Mouse (Mus musculus): Measurements from ENCODE around the gene Vegfd. TPM values are rescaled to one million over a fixed set of nuclear protein-coding genes. Genes with fewer than 3 reads are reported as not detected.

Vegfd gene
- polyA plus RNA-seq, 1 experiment from 2014 or later = 19.3 TPM

DNA sequence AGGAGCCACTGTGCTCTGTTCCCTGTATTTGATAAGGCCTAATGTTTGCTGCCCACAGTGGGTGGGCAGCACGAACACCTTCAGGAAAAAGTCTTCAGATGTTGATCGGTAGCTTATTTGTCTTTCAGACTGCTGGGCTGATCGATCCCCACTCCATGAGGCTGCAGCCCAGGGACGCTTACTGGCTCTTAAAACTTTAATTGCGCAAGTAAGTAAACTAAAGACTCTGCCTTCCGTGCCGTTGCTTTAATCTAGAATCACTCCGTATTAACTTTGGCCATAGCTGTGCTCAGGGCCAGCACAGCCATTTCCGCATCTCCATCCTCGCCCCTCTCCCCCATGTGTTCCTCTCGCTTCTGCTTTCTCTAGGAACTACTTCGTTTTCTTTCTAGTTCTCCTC is 72.4 kb downstream of the Vegfd start:
- Histone ChIP-seq H3K36me3 (ENCODE audit: control insufficient read depth, insufficient read depth, low read length) (no peaks in the 10 kb centered on the region), H3K4me1 (ENCODE audit: control insufficient read depth, insufficient read depth, low read length) (no peaks in the 10 kb centered on the region), H3K9me3 (ENCODE audit: control insufficient read depth, low read length) (no peaks in the 10 kb centered on the region), H3K27ac (ENCODE audit: low read depth, low read length) (no peak overlapping the region), H3K9ac (ENCODE audit: low read depth, low read length) (no peak overlapping the region), H3K4me2 (replicated peaks; ENCODE audit: low read depth, low read length) (no peak overlapping the region), H3K4me3 (ENCODE audit: low read length) (no peak overlapping the region), H3K27me3 (ENCODE audit: control insufficient read depth, insufficient read depth, low read length) (0 out of 2 replicates have a peak, but pooled peaks cover 2% of the 10 kb centered on the region)
- no peak for ATAC-seq (ENCODE audit: low FRiP score, low TSS enrichment)
- 89% methylated on average over 12 of the region's 12 CpGs for WGBS

- H3K36me3 ChIP-seq (ENCODE audit: control insufficient read depth, insufficient read depth, low read length) = no peaks in the 10 kb centered on the region
- H3K4me1 ChIP-seq (ENCODE audit: control insufficient read depth, insufficient read depth, low read length) = no peaks in the 10 kb centered on the region
- 0 out of 2 replicates have a peak, but pooled peaks cover 2% of the 10 kb centered on the region for H3K27me3 ChIP-seq (ENCODE audit: control insufficient read depth, insufficient read depth, low read length)
- no peak overlapping the region for H3K4me3 ChIP-seq (ENCODE audit: low read length)
- H3K27ac ChIP-seq (ENCODE audit: low read depth, low read length) = no peak overlapping the region
- no peak overlapping the region for H3K9ac ChIP-seq (ENCODE audit: low read depth, low read length)
- no peak for ATAC-seq (ENCODE audit: low FRiP score, low TSS enrichment)
- WGBS = 67% methylated on average over 10 of the region's 10 CpGs
- no peaks in the 10 kb centered on the region for H3K9me3 ChIP-seq (ENCODE audit: control insufficient read depth, low read length)
- no peak overlapping the region for H3K4me2 ChIP-seq (replicated peaks; ENCODE audit: low read depth, low read length)
These were observed 73.0 kb downstream of the Vegfd start for GRCm38 (mm10) chrX:164446106-164446551.

DNA sequence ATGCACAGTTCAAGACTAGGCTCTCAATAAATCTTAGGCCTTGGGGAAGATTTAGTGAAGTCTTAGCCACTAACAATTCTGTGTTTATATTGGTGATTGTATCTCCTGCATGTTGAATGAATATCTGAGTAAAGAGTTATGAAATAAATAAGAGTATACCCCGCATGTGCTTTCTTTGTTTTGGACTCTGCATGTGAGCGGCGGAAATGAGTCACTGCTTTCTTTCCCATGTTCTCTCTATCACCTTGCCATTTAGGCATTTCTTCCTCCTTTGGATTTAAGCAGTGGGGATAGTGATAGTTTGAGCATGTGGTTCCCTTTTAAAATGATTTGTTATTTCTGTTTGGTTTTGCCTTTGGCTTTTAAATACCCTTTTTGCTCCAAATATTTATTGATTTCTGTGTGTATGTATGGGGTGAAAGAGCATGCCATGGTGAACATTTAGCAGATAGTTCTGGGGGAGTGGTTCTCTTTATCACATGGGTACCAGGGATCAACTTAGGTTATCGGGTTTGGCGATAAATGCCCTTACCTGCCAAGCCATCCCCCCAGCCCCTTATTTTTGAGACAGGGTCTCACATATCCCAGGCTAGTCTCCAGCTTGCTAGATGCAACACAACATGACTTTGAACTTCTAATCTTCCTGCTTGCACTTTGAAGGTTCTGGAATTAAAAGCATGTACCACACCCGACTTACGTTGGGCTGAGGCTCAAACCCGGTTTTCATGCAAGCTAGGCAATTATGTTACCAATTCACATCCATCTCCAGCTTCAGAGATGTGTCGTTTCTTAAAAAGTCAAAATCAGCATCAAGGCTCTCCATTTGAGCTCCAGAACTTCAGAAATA is 73.9 kb downstream of the Vegfd start:
- 87% methylated on average over 9 of the region's 9 CpGs for WGBS
- H3K9ac ChIP-seq (ENCODE audit: low read depth, low read length) = no peak overlapping the region
- no peaks in the 10 kb centered on the region for H3K4me1 ChIP-seq (ENCODE audit: control insufficient read depth, insufficient read depth, low read length)
- H3K4me2 ChIP-seq (replicated peaks; ENCODE audit: low read depth, low read length) = no peak overlapping the region
- no peak for ATAC-seq (ENCODE audit: low FRiP score, low TSS enrichment)
- no peak overlapping the region for H3K27ac ChIP-seq (ENCODE audit: low read depth, low read length)
- no peaks in the 10 kb centered on the region for H3K9me3 ChIP-seq (ENCODE audit: control insufficient read depth, low read length)
- no peak overlapping the region for H3K4me3 ChIP-seq (ENCODE audit: low read length)
- no peaks in the 10 kb centered on the region for H3K27me3 ChIP-seq (ENCODE audit: control insufficient read depth, insufficient read depth, low read length)
- H3K36me3 ChIP-seq (ENCODE audit: control insufficient read depth, insufficient read depth, low read length) = no peaks in the 10 kb centered on the region

GRCm38 (mm10) chrX:164447682-164448071 is 74.5 kb downstream of the Vegfd start:
- H3K27ac ChIP-seq (ENCODE audit: low read depth, low read length) = no peak overlapping the region
- no peaks in the 10 kb centered on the region for H3K27me3 ChIP-seq (ENCODE audit: control insufficient read depth, insufficient read depth, low read length)
- no peak overlapping the region for H3K4me2 ChIP-seq (replicated peaks; ENCODE audit: low read depth, low read length)
- no peaks in the 10 kb centered on the region for H3K9me3 ChIP-seq (ENCODE audit: control insufficient read depth, low read length)
- H3K36me3 ChIP-seq (ENCODE audit: control insufficient read depth, insufficient read depth, low read length) = no peaks in the 10 kb centered on the region
- H3K4me1 ChIP-seq (ENCODE audit: control insufficient read depth, insufficient read depth, low read length) = no peaks in the 10 kb centered on the region
- WGBS = 87% methylated on average over 2 of the region's 2 CpGs
- no peak for ATAC-seq (ENCODE audit: low FRiP score, low TSS enrichment)
- H3K4me3 ChIP-seq (ENCODE audit: low read length) = no peak overlapping the region
- H3K9ac ChIP-seq (ENCODE audit: low read depth, low read length) = no peak overlapping the region

DNA sequence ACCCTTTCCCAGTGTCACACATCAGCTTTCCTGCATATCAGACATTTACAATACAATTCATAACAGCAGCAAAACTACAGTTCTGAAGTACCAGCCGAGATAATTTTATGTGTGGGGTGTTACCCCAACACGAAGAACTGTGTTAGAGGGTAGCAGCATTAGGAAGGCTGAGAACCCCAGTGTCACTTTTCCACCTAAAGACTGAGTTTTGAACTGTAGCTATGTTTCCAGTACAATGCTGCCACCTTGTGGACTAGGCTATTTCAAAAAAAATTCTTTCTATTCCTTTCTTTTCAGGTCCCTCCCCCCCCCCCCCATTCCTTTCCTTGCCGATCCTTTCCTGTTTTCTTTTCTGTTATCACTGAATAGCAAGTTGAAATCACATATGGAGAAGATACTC is 76.0 kb downstream of the Vegfd start:
- 43% methylated on average over 3 of the region's 3 CpGs for WGBS
- H3K9me3 ChIP-seq (ENCODE audit: control insufficient read depth, low read length) = no peaks in the 10 kb centered on the region
- H3K4me3 ChIP-seq (ENCODE audit: low read length) = no peak overlapping the region
- H3K27me3 ChIP-seq (ENCODE audit: control insufficient read depth, insufficient read depth, low read length) = no peaks in the 10 kb centered on the region
- H3K9ac ChIP-seq (ENCODE audit: low read depth, low read length) = no peak overlapping the region
- ATAC-seq (ENCODE audit: low FRiP score, low TSS enrichment) = 0 out of 2 replicates have a peak, but pooled peaks have one; percentile 4
- H3K4me2 ChIP-seq (replicated peaks; ENCODE audit: low read depth, low read length) = no peak overlapping the region
- H3K4me1 ChIP-seq (ENCODE audit: control insufficient read depth, insufficient read depth, low read length) = no peaks in the 10 kb centered on the region
- H3K27ac ChIP-seq (ENCODE audit: low read depth, low read length) = no peak overlapping the region
- H3K36me3 ChIP-seq (ENCODE audit: control insufficient read depth, insufficient read depth, low read length) = no peaks in the 10 kb centered on the region

Other genes with a start within 250 kb of the Vegfd start
- gene Ace2, start 234.0 kb upstream of the Vegfd start, polyA plus RNA-seq (2014; fragmentation: Nextera tagmentation; extraction: Ambion mirVana) = 46.4 and 53.1 TPM in 2 replicates
- gene Bmx, start 115.2 kb upstream of the Vegfd start, polyA plus RNA-seq (2014; fragmentation: Nextera tagmentation; extraction: Ambion mirVana) = 0.57 and 0.62 TPM in 2 replicates
- gene Pir, start 104.0 kb upstream of the Vegfd start, polyA plus RNA-seq (2014; fragmentation: Nextera tagmentation; extraction: Ambion mirVana) = 10.8 and 11.3 TPM in 2 replicates
- 8.5 and 14.2 TPM in 2 replicates for gene Piga, start 46.4 kb downstream of the Vegfd start, polyA plus RNA-seq (2014; fragmentation: Nextera tagmentation; extraction: Ambion mirVana)
- not detected in 2 replicates for gene Asb11, start 63.6 kb downstream of the Vegfd start, polyA plus RNA-seq (2014; fragmentation: Nextera tagmentation; extraction: Ambion mirVana)
- 7.4 and 10.9 TPM in 2 replicates for gene Asb9, start 132.9 kb downstream of the Vegfd start, polyA plus RNA-seq (2014; fragmentation: Nextera tagmentation; extraction: Ambion mirVana)

Measured in kidney, embryonic 14.5 days (tissue).